9 mouse cellular contexts compared by ENCODE assay signal in genomic region chr9:13645153-13645552, GRCm38 (mm10).
DNase-seq lines count a peak whose midpoint lies in the region; ATAC-seq lines count a peak whose summit lies in the region.
"Had no signal": no experiment of that assay in that cellular context is flagged by ENCODE, and none has a peak within 500 bp of the region (broad histone marks: within the 10 kb centered on the region; RNA-seq: fewer than 3 reads in every experiment).

No protein-coding gene starts in this region.

- no peaks in the 10 kb centered on the region for H3K27me3 ChIP-seq in embryonic facial prominence, embryonic 14.5 days (replicated peaks; ENCODE audit: control insufficient read depth, insufficient read depth, low read length)
- H3K27me3 ChIP-seq: CH12.LX had no signal

- intact Hi-C loops in gastrocnemius, postnatal 36 days (cut with DNase I), result no loop called here
- intact Hi-C loops in left cerebral cortex, postnatal 36 days (cut with DNase I), result no loop called here

- peak overlapping the region; percentile 62; the same call in 1 of the 2 replicates for H3K27ac ChIP-seq in embryonic facial prominence, embryonic 14.5 days (replicated peaks; ENCODE audit: low read depth, low read length)

- H3K9me3 ChIP-seq in embryonic facial prominence, embryonic 14.5 days (ENCODE audit: control insufficient read depth, low read length), result no peaks in the 10 kb centered on the region

- H3K4me2 ChIP-seq in embryonic facial prominence, embryonic 14.5 days (ENCODE audit: low read depth, low read length), result peak overlapping the region; percentile 2; the same call in 1 of the 2 replicates

- H3K36me3 ChIP-seq in embryonic facial prominence, embryonic 14.5 days (ENCODE audit: control insufficient read depth, insufficient read depth, low read length), result no peaks in the 10 kb centered on the region

- no peak overlapping the region for H3K9ac ChIP-seq in embryonic facial prominence, embryonic 14.5 days (ENCODE audit: low read depth, low read length)

- peaks cover 22% of the 10 kb centered on the region for H3K4me1 ChIP-seq in embryonic facial prominence, embryonic 14.5 days (ENCODE audit: control insufficient read depth, insufficient read depth, low read length)

- 18% methylated on average over 5 of the region's 5 CpGs for WGBS in embryonic facial prominence, embryonic 14.5 days

- no peak overlapping the region for H3K4me3 ChIP-seq in embryonic facial prominence, embryonic 14.5 days (ENCODE audit: low read depth, low read length)

- peak; percentile 12 to 22 for DNase-seq in gastrocnemius, adult 8-10 months (ENCODE audit: low spot score in 2 of 2)
- no peak for DNase-seq in gastrocnemius, postnatal 36 days
- DNase-seq in adrenal gland, adult 2 months, result peak; percentile 30
- DNase-seq in embryonic facial prominence, embryonic 14.5 days (ENCODE audit: low spot score), result peak; percentile 94
- peak; percentile 68 for DNase-seq in kidney, postnatal 14 days
- no peak for DNase-seq in layer of hippocampus, adult 11-12 months (ENCODE audit: low spot score)
- DNase-seq in right cerebral cortex, adult 2 months (ENCODE audit: low spot score in 2 of 2), result no peak
- no peak for DNase-seq in left cerebral cortex, postnatal 36 days (ENCODE audit: low spot score in 2 of 2)

- peak; percentile 91 for ATAC-seq in embryonic facial prominence, embryonic 14.5 days (ENCODE audit: low read depth)

Comparison
In these comparisons a context has a peak if more than half of its experiments do, and no peak if none do; other contexts are left out.
1. DNase-seq: peak in gastrocnemius, adult 8-10 months (2 of 2), adrenal gland, adult 2 months (single experiment), embryonic facial prominence, embryonic 14.5 days (single experiment) and kidney, postnatal 14 days (single experiment); none in gastrocnemius, postnatal 36 days (0 of 2), layer of hippocampus, adult 11-12 months (single experiment), right cerebral cortex, adult 2 months (0 of 2) and left cerebral cortex, postnatal 36 days (0 of 2).